ENCODE assay signal across 14 mouse cellular contexts in genomic region chr9:113813086-113813485, GRCm38 (mm10).
A peak's percentile ranks its signal among the peaks of the same experiment; 100 is the strongest.
DNase-seq lines count a peak whose midpoint lies in the region; ATAC-seq and TF ChIP-seq lines count a peak whose summit lies in the region.
"Had no signal": no experiment of that assay in that cellular context is flagged by ENCODE, and none has a peak within 500 bp of the region (broad histone marks: within the 10 kb centered on the region; RNA-seq: fewer than 3 reads in every experiment).

No protein-coding gene starts in this region.

- WGBS in forebrain, embryonic 13.5 days = 74% methylated on average over 5 of the region's 5 CpGs
- WGBS in forebrain, embryonic 10.5 days = 86% methylated on average over 5 of the region's 5 CpGs
- 47% methylated on average over 5 of the region's 5 CpGs for WGBS in hindbrain, postnatal 0 days
- 85% methylated on average over 5 of the region's 5 CpGs for WGBS in kidney, embryonic 15.5 days

- ATAC-seq in forebrain, embryonic 13.5 days = no peak
- ATAC-seq in hindbrain, postnatal 0 days = no peak
- no peak for ATAC-seq in kidney, embryonic 15.5 days (replicated peaks; ENCODE audit: low FRiP score)

- no peaks in the 10 kb centered on the region for H3K27me3 ChIP-seq in forebrain, embryonic 13.5 days
- H3K27me3 ChIP-seq in forebrain, embryonic 10.5 days (ENCODE audit: poor library complexity, severe bottlenecking) = no peaks in the 10 kb centered on the region
- H3K27me3 ChIP-seq in hindbrain, postnatal 0 days (ENCODE audit: insufficient read depth, low read length) = no peaks in the 10 kb centered on the region
- H3K27me3 ChIP-seq in kidney, embryonic 15.5 days = no peaks in the 10 kb centered on the region
- H3K27me3 ChIP-seq: embryonic facial prominence, embryonic 12.5 days had no signal

- DNase-seq in forebrain, embryonic 10.5 days (ENCODE audit: extremely low spot score, low spot score) = no peak
- DNase-seq in retina, postnatal 1 day = peak; percentile 11
- DNase-seq in retina, embryonic 14.5 days (ENCODE audit: low spot score) = no peak
- peak; percentile 41 for DNase-seq in hindbrain, postnatal 0 days (ENCODE audit: low spot score)
- no peak for DNase-seq in kidney, postnatal 10 days
- DNase-seq: gastrocnemius, postnatal 10 days; heart, postnatal 36 days; kidney, adult 18-20 months; liver had no signal

- H3K27ac ChIP-seq in forebrain, embryonic 13.5 days = 0 out of 2 replicates have a peak overlapping the region, but pooled peaks have one; percentile 22
- H3K27ac ChIP-seq in forebrain, embryonic 10.5 days = no peak overlapping the region
- peak overlapping the region; percentile 56 for H3K27ac ChIP-seq in hindbrain, postnatal 0 days
- no peak overlapping the region for H3K27ac ChIP-seq in kidney, embryonic 15.5 days
- H3K27ac ChIP-seq: embryonic facial prominence, embryonic 12.5 days; heart, embryonic 10.5 days had no signal

- H3K9ac ChIP-seq in forebrain, embryonic 13.5 days = peak overlapping the region; percentile 52; the same call in 1 of the 2 replicates
- H3K9ac ChIP-seq in hindbrain, postnatal 0 days (replicated peaks; ENCODE audit: low read length) = peak overlapping the region; percentile 66
- no peak overlapping the region for H3K9ac ChIP-seq in kidney, embryonic 15.5 days
- H3K9ac ChIP-seq: embryonic facial prominence, embryonic 12.5 days had no signal

- no peaks in the 10 kb centered on the region for H3K9me3 ChIP-seq in forebrain, embryonic 13.5 days (replicated peaks)
- H3K9me3 ChIP-seq in forebrain, embryonic 10.5 days = no peaks in the 10 kb centered on the region
- no peaks in the 10 kb centered on the region for H3K9me3 ChIP-seq in hindbrain, postnatal 0 days (ENCODE audit: low read length)
- H3K9me3 ChIP-seq in kidney, embryonic 15.5 days (replicated peaks) = no peaks in the 10 kb centered on the region
- H3K9me3 ChIP-seq: embryonic facial prominence, embryonic 12.5 days; G1E; heart, embryonic 10.5 days had no signal

- peaks cover 23% of the 10 kb centered on the region for H3K4me1 ChIP-seq in forebrain, embryonic 13.5 days
- peaks cover 8% of the 10 kb centered on the region; the same call in 1 of the 2 replicates for H3K4me1 ChIP-seq in forebrain, embryonic 10.5 days
- H3K4me1 ChIP-seq in hindbrain, postnatal 0 days (ENCODE audit: insufficient read depth, low read length) = peaks cover 7% of the 10 kb centered on the region
- peaks cover 8% of the 10 kb centered on the region; the same call in 1 of the 2 replicates for H3K4me1 ChIP-seq in kidney, embryonic 15.5 days

- peaks cover 3% of the 10 kb centered on the region; the same call in 1 of the 2 replicates for H3K36me3 ChIP-seq in forebrain, embryonic 13.5 days (ENCODE audit: poor library complexity, severe bottlenecking)
- H3K36me3 ChIP-seq in forebrain, embryonic 10.5 days (replicated peaks) = no peaks in the 10 kb centered on the region
- H3K36me3 ChIP-seq in hindbrain, postnatal 0 days (ENCODE audit: insufficient read depth, low read length) = no peaks in the 10 kb centered on the region
- 0 out of 2 replicates have a peak, but pooled peaks cover 4% of the 10 kb centered on the region for H3K36me3 ChIP-seq in kidney, embryonic 15.5 days
- H3K36me3 ChIP-seq: embryonic facial prominence, embryonic 12.5 days; heart, embryonic 10.5 days had no signal

- peak overlapping the region; percentile 56 for H3K4me2 ChIP-seq in forebrain, embryonic 13.5 days
- H3K4me2 ChIP-seq in hindbrain, postnatal 0 days (ENCODE audit: low read depth, low read length) = peak overlapping the region; percentile 55
- H3K4me2 ChIP-seq in kidney, embryonic 15.5 days = no peak overlapping the region

- peak overlapping the region; percentile 44 for H3K4me3 ChIP-seq in forebrain, embryonic 13.5 days
- H3K4me3 ChIP-seq in forebrain, embryonic 10.5 days = no peak overlapping the region
- H3K4me3 ChIP-seq in hindbrain, postnatal 0 days (ENCODE audit: low read length) = peak overlapping the region; percentile 51
- no peak overlapping the region for H3K4me3 ChIP-seq in kidney, embryonic 15.5 days (replicated peaks)
- H3K4me3 ChIP-seq: heart, embryonic 10.5 days had no signal

- no peak for TF ChIP-seq CTCF in hindbrain, postnatal 0 days (IDR thresholded peaks at IDR 0.05; ENCODE audit: low read depth)

Comparison
In these comparisons a context has a peak if more than half of its experiments do, and no peak if none do; other contexts are left out.
1. H3K27ac ChIP-seq: peak in forebrain, embryonic 13.5 days (single experiment) and hindbrain, postnatal 0 days (single experiment); none in forebrain, embryonic 10.5 days (single experiment) and kidney, embryonic 15.5 days (single experiment).
2. H3K4me3 ChIP-seq: peak in forebrain, embryonic 13.5 days (single experiment) and hindbrain, postnatal 0 days (single experiment); none in forebrain, embryonic 10.5 days (single experiment) and kidney, embryonic 15.5 days (single experiment).
3. DNase-seq: peak in retina, postnatal 1 day (single experiment) and hindbrain, postnatal 0 days (single experiment); none in forebrain, embryonic 10.5 days (single experiment), retina, embryonic 14.5 days (single experiment) and kidney, postnatal 10 days (single experiment).